Mouse (Mus musculus) kidney, adult 2 months (tissue): ENCODE data around the gene Psmd11.

Experiments used
- CTCF ChIP-seq: fragments of 200-500 bp; conservative IDR thresholded peaks from 2 replicates; pipeline ENCODE4 v1.5.1; 2011; ENCODE audit warnings: low read depth, mild to moderate bottlenecking, control low read depth, low read length, moderate library complexity, mixed read lengths; ENCODE audit not compliant: insufficient read depth, insufficient read length
- POLR2A ChIP-seq: fragments of 200-500 bp; IDR thresholded peaks from one replicate; pipeline ENCODE4 v1.6.1; 2011; ENCODE audit warnings: low read depth, low read length, control low read depth

- no peak for TF ChIP-seq CTCF
- TF ChIP-seq POLR2A = no peak
Measured at GRCm38 (mm10) chr11:80499550-80499952, 71.1 kb downstream of the Psmd11 start.
